Mouse (Mus musculus): ENCODE data around the gene Trhr2.

DNA sequence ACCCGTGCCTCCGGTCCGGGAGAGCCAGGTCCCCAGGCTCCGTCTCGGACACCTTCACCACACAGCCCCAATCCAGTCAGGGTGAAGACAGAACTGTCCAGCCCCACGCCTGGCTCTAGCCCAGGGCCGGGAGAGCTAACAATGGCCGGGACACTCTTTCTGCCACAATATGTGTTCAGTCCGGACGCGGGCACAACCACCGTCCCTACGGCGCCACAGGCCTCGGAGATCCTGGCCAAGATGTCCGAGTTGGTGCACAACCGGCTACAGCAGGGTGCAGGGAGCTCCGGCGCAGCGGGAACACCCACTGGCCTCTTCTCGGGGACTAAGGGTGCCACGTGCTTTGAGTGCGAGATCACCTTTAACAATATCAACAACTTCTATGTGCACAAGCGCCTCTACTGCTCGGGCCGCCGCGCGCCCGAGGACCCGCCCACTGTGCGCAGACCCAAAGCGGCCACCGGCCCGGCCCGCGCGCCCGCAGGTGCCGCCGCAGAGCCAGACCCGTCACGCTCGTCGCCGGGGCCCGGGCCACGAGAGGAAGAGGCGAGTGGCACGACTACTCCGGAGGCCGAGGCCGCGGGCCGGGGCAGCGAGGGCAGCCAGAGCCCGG, 24.8 kb downstream of the Trhr2 start:
- TF ChIP-seq POLR2A (IDR thresholded peaks at IDR 0.05; ENCODE audit: low read depth, low read length) = no peak
- no peak for TF ChIP-seq CTCF (IDR thresholded peaks at IDR 0.05; ENCODE audit: extremely low read depth, insufficient read length, insufficient replicate concordance, low read depth, low read length)
